Mouse (Mus musculus) erythroblast, embryonic 14.5 days (primary cell): Measurements from ENCODE around the gene G0s2.

Experiments
- GATA1 ChIP-seq: IDR thresholded peaks from 2 replicates; pipeline ENCODE4 v1.6.1; 2012; ENCODE audit warnings: low read length, inconsistent platforms, mixed read lengths
- TAL1 ChIP-seq: IDR thresholded peaks from 3 replicates; pipeline ENCODE4 v1.6.1; 2012; ENCODE audit warnings: low read length, inconsistent platforms, mixed read lengths

GRCm38 (mm10) chr1:193305386-193305785 is 32.4 kb upstream of the G0s2 start:
- TF ChIP-seq GATA1 (no peak), TAL1 (no peak)
